Mouse (Mus musculus): ENCODE results near the gene Pik3c2b.

DNA sequence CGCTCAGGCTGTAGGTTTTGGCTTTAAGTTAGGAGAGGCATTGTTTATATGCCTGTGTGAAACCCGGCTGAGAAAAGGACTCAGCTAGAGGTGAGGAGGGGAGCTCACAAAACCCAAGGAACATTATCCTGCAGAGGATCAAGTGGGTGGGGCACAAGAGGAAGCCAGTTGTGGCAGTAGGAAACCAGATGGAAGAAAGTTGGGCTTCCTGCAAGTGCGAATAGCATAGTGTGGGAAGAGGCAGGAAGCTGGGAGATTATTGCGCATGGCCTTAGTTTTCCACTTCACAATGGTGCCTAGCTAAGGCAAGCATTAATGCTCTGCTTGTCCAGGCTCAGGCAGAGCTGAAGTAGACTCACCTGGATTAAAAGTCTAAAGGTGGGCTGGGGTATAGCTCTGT lies 15.2 kb downstream of the Pik3c2b start:
- TF ChIP-seq CTCF (IDR thresholded peaks at IDR 0.05; ENCODE audit: low read depth) = no peak
- no peak for TF ChIP-seq EP300 (IDR thresholded peaks at IDR 0.05; ENCODE audit: low read depth)
